Mouse (Mus musculus) activated CD4-positive, CD25-positive, alpha-beta regulatory T cell (primary cell): ENCODE measurements around the gene Gpr135. TPM values are rescaled to one million over a fixed set of nuclear protein-coding genes. Genes with fewer than 3 reads are reported as not detected.

Source experiments
- polyA plus RNA-seq, 2 experiments: library from polyadenylated mRNA; unstranded; fragments of 100-300 nt; shearing (Covaris generic); gene quantifications; one replicate each; pipeline ENCODE4 v1.2.1; 2017

Gene Gpr135
- under 1 TPM in 1 of 2 experiments, not detected in 1; 0.12 TPM for polyA plus RNA-seq

GRCm38 (mm10) chr12:72070327-72071269 lies at the start of gene Gpr135:
Gene Gpr135 (minus strand): TSS chr12:72071125.

GRCm38 (mm10) chr12:72085329-72086165 lies 14.6 kb upstream of the Gpr135 start, which contains the start of the genes L3hypdh and Jkamp:
Gene L3hypdh (minus strand): TSS chr12:72085439.
Gene Jkamp (plus strand): TSS chr12:72085589.

Other genes with a start within 250 kb of the Gpr135 start
- 1 to 10 TPM; 4.2 to 4.5 TPM for gene Daam1, start 240.0 kb downstream of the Gpr135 start, polyA plus RNA-seq
- gene L3hypdh, start 14.3 kb upstream of the Gpr135 start, polyA plus RNA-seq, result under 1 TPM; 0.11 to 0.54 TPM
- 10 to 100 TPM; 41.2 to 46.2 TPM for gene Jkamp, start 14.5 kb upstream of the Gpr135 start, polyA plus RNA-seq
- under 1 TPM in 1 of 2 experiments, not detected in 1; 0.17 TPM for gene Ccdc175, start 113.9 kb upstream of the Gpr135 start, polyA plus RNA-seq